Mouse (Mus musculus) forebrain, embryonic 13.5 days (tissue): Measurements from ENCODE around the gene Soat2. TPM values are rescaled to one million over a fixed set of nuclear protein-coding genes. Genes with fewer than 3 reads are reported as not detected.

Source experiments
- ATAC-seq: fragments of 200-750 bp; cut with Nextera tagmentation; 2 replicates; pipeline ENCODE4 v1.8.0; 2017
- H3K27ac ChIP-seq: fragments of 300-500 bp; sonication (generic); 2 replicates; pipeline ENCODE4 v1.5.1; 2015; ENCODE audit warnings: inconsistent platforms, mild to moderate bottlenecking, moderate library complexity
- H3K27me3 ChIP-seq: fragments of 300-500 bp; sonication (generic); 2 replicates; pipeline ENCODE4 v1.6.1; 2015; ENCODE audit warnings: mild to moderate bottlenecking, inconsistent platforms
- H3K36me3 ChIP-seq: fragments of 300-500 bp; sonication (generic); 2 replicates; pipeline ENCODE4 v1.6.1; 2015; ENCODE audit warnings: mild to moderate bottlenecking, inconsistent platforms; ENCODE audit not compliant: poor library complexity, severe bottlenecking
- H3K4me1 ChIP-seq: fragments of 300-500 bp; sonication (generic); 2 replicates; pipeline ENCODE4 v1.6.1; 2015; ENCODE audit warnings: inconsistent platforms
- H3K4me2 ChIP-seq: fragments of 300-500 bp; sonication (generic); 2 replicates; pipeline ENCODE4 v1.6.1; 2015; ENCODE audit warnings: inconsistent platforms, mild to moderate bottlenecking, moderate library complexity
- H3K4me3 ChIP-seq: fragments of 300-500 bp; sonication (generic); 2 replicates; pipeline ENCODE4 v1.5.1; 2015; ENCODE audit warnings: mild to moderate bottlenecking, inconsistent platforms
- H3K9ac ChIP-seq: fragments of 300-500 bp; sonication (generic); 2 replicates; pipeline ENCODE4 v1.6.1; 2015; ENCODE audit warnings: mild to moderate bottlenecking, inconsistent platforms
- H3K9me3 ChIP-seq: fragments of 300-500 bp; sonication (generic); replicated peaks from 2 replicates; pipeline ENCODE4 v1.6.1; 2016; ENCODE audit warnings: inconsistent platforms
- WGBS: fragments of 180-500 bp; shearing (Covaris S2); methylation state at CpG from one replicate; pipeline ENCODE4 v1.1.7; 2015; 5-methylcytosine and 5-hydroxymethylcytosine counted together
- polyA plus RNA-seq: library from polyadenylated mRNA; unstranded; fragments of >200 nt; fragmentation: Nextera tagmentation; extraction: Ambion mirVana; gene quantifications from 2 replicates; pipeline ENCODE4 v1.2.1, GENCODE M21; 2015

The Soat2 gene
- polyA plus RNA-seq, 1 experiment from 2014 or later: 0.10 TPM

DNA sequence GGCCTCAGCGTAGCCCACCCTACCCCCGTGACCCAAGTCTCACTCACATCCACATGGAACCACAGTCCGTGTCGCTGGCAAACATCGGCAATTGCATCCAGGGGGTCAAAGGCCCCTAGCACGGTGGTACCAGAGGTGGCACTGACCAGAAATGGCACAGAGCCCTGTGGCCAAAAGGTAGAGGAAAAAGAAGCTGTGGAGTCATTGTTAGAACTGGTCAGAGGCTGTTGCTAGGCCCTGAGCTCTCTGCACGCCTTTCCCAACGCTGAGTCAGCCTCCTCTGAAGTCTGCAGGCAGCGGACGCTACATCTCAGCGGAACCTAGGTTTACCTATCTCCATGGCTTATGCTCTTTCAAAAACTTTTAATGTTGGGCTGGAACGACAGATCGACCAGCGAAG, 29.6 kb downstream of the Soat2 start:
- H3K36me3 ChIP-seq: peaks cover 33% of the 10 kb centered on the region; the same call in 1 of the 2 replicates
- no peak overlapping the region for H3K9ac ChIP-seq
- no peaks in the 10 kb centered on the region for H3K9me3 ChIP-seq
- no peak for ATAC-seq
- no peak overlapping the region for H3K27ac ChIP-seq
- no peaks in the 10 kb centered on the region for H3K27me3 ChIP-seq
- no peak overlapping the region for H3K4me2 ChIP-seq
- H3K4me1 ChIP-seq: no peaks in the 10 kb centered on the region
- 92% methylated on average over 14 of the region's 14 CpGs for WGBS
- no peak overlapping the region for H3K4me3 ChIP-seq

GRCm38 (mm10) chr15:102183076-102183475, 32.8 kb downstream of the Soat2 start:
- no peak overlapping the region for H3K27ac ChIP-seq
- no peak overlapping the region for H3K4me3 ChIP-seq
- H3K4me1 ChIP-seq: no peaks in the 10 kb centered on the region
- no peaks in the 10 kb centered on the region for H3K9me3 ChIP-seq
- H3K9ac ChIP-seq: no peak overlapping the region
- H3K4me2 ChIP-seq: no peak overlapping the region
- WGBS: 89% methylated on average over 3 of the region's 3 CpGs
- H3K27me3 ChIP-seq: no peaks in the 10 kb centered on the region
- no peak for ATAC-seq
- H3K36me3 ChIP-seq: peaks cover 42% of the 10 kb centered on the region; the same call in 1 of the 2 replicates

- H3K4me1 ChIP-seq: no peaks in the 10 kb centered on the region
- H3K27me3 ChIP-seq: no peaks in the 10 kb centered on the region
- 82% methylated on average over 11 of the region's 11 CpGs for WGBS
- no peak overlapping the region for H3K4me2 ChIP-seq
- no peaks in the 10 kb centered on the region for H3K9me3 ChIP-seq
- peaks cover 25% of the 10 kb centered on the region; the same call in 1 of the 2 replicates for H3K36me3 ChIP-seq
- no peak overlapping the region for H3K27ac ChIP-seq
- H3K4me3 ChIP-seq: no peak overlapping the region
- no peak for ATAC-seq
- no peak overlapping the region for H3K9ac ChIP-seq
Measured at GRCm38 (mm10) chr15:102186239-102186638, 35.9 kb downstream of the Soat2 start.

DNA sequence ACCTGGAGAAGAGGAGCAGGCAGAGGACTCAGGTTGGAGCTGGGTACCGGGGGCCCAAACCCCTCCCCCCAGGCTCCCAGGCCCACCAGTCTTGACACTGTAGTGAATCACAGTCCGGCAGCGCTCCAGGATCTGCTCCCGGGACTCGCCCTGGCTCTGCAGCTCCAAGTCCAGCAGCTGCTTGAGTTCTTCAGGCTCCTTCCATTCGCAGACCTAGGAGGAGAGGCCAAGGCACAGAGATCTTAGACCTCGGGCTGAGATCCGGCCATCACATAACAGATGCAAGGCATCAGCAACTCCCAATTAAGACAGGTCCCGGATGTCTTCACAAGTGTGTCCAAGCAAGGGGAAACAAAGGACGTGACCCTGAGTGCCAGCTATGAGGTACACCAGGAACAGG, 37.8 kb downstream of the Soat2 start:
- H3K27me3 ChIP-seq: no peaks in the 10 kb centered on the region
- H3K4me3 ChIP-seq: no peak overlapping the region
- H3K4me2 ChIP-seq: no peak overlapping the region
- no peak overlapping the region for H3K27ac ChIP-seq
- peaks cover 24% of the 10 kb centered on the region; the same call in 1 of the 2 replicates for H3K36me3 ChIP-seq
- ATAC-seq: no peak
- 92% methylated on average over 10 of the region's 10 CpGs for WGBS
- H3K9ac ChIP-seq: no peak overlapping the region
- H3K9me3 ChIP-seq: no peaks in the 10 kb centered on the region
- H3K4me1 ChIP-seq: no peaks in the 10 kb centered on the region

- ATAC-seq: no peak
- Histone ChIP-seq H3K36me3 (peaks cover 17% of the 10 kb centered on the region; the same call in 1 of the 2 replicates), H3K9me3 (no peaks in the 10 kb centered on the region), H3K4me3 (no peak overlapping the region), H3K27me3 (no peaks in the 10 kb centered on the region), H3K9ac (no peak overlapping the region), H3K27ac (no peak overlapping the region), H3K4me1 (no peaks in the 10 kb centered on the region), H3K4me2 (no peak overlapping the region)
- WGBS: 60% methylated on average over 6 of the region's 6 CpGs
Measured at GRCm38 (mm10) chr15:102188883-102189282, 38.6 kb downstream of the Soat2 start.

GRCm38 (mm10) chr15:102191699-102192098, 41.4 kb downstream of the Soat2 start:
- Histone ChIP-seq H3K4me1 (no peaks in the 10 kb centered on the region), H3K27ac (no peak overlapping the region), H3K36me3 (peaks cover 4% of the 10 kb centered on the region; the same call in 1 of the 2 replicates), H3K27me3 (no peaks in the 10 kb centered on the region), H3K9ac (no peak overlapping the region), H3K4me2 (no peak overlapping the region), H3K9me3 (no peaks in the 10 kb centered on the region), H3K4me3 (no peak overlapping the region)
- 87% methylated on average over 7 of the region's 7 CpGs for WGBS
- ATAC-seq: no peak

GRCm38 (mm10) chr15:102192271-102192812, 42.0 kb downstream of the Soat2 start:
- Histone ChIP-seq H3K27me3 (no peaks in the 10 kb centered on the region), H3K9me3 (no peaks in the 10 kb centered on the region), H3K4me1 (no peaks in the 10 kb centered on the region), H3K27ac (no peak overlapping the region), H3K9ac (no peak overlapping the region), H3K4me2 (no peak overlapping the region), H3K4me3 (no peak overlapping the region), H3K36me3 (no peaks in the 10 kb centered on the region)
- WGBS: 90% methylated on average over 7 of the region's 7 CpGs
- ATAC-seq: no peak

GRCm38 (mm10) chr15:102192820-102193386, 42.6 kb downstream of the Soat2 start:
- Histone ChIP-seq H3K27ac (no peak overlapping the region), H3K4me1 (no peaks in the 10 kb centered on the region), H3K9ac (no peak overlapping the region)

GRCm38 (mm10) chr15:102193652-102194051, 43.3 kb downstream of the Soat2 start:
- Histone ChIP-seq H3K9ac (no peak overlapping the region), H3K4me2 (no peak overlapping the region), H3K27ac (no peak overlapping the region), H3K36me3 (no peaks in the 10 kb centered on the region), H3K9me3 (no peaks in the 10 kb centered on the region), H3K4me3 (no peak overlapping the region), H3K4me1 (no peaks in the 10 kb centered on the region), H3K27me3 (no peaks in the 10 kb centered on the region)
- WGBS: 92% methylated on average over 4 of the region's 4 CpGs
- ATAC-seq: no peak

More at GRCm38 (mm10) chr15:102192820-102193386, 42.6 kb downstream of the Soat2 start:
- Histone ChIP-seq H3K27me3 (no peaks in the 10 kb centered on the region), H3K9me3 (no peaks in the 10 kb centered on the region), H3K4me2 (no peak overlapping the region), H3K36me3 (no peaks in the 10 kb centered on the region), H3K4me3 (no peak overlapping the region)
- ATAC-seq: no peak
- WGBS: 77% methylated on average over 5 of the region's 5 CpGs

DNA sequence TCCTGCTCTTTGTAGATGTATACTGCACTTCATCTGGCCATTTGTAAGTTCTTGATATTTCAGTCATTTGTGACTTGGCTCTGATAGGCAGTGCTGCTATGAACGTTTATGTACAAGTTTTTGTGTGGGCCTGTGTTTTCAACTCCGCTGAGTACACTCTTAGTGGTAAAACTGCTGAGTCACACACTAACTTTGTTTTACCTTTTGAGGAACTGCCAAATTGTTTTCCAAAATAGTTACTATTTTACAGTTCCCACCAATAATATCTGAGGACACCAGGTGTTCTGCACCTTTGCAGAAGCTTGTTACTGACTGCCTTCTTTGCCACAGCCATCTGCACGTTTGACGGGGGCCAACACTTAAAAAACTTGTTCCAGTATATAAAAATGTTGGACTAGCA, 44.1 kb downstream of the Soat2 start:
- H3K4me1 ChIP-seq: no peaks in the 10 kb centered on the region
- no peaks in the 10 kb centered on the region for H3K36me3 ChIP-seq
- H3K9ac ChIP-seq: no peak overlapping the region
- H3K4me2 ChIP-seq: no peak overlapping the region
- H3K27ac ChIP-seq: no peak overlapping the region
- WGBS: 89% methylated on average over 4 of the region's 4 CpGs
- no peaks in the 10 kb centered on the region for H3K9me3 ChIP-seq
- H3K4me3 ChIP-seq: no peak overlapping the region
- no peaks in the 10 kb centered on the region for H3K27me3 ChIP-seq
- ATAC-seq: no peak

GRCm38 (mm10) chr15:102195373-102195772, 45.0 kb downstream of the Soat2 start:
- Histone ChIP-seq H3K9ac (no peak overlapping the region), H3K27me3 (no peaks in the 10 kb centered on the region), H3K4me2 (no peak overlapping the region), H3K4me1 (no peaks in the 10 kb centered on the region), H3K9me3 (no peaks in the 10 kb centered on the region), H3K36me3 (0 out of 2 replicates have a peak, but pooled peaks cover 2% of the 10 kb centered on the region), H3K4me3 (no peak overlapping the region), H3K27ac (no peak overlapping the region)
- 87% methylated on average over 4 of the region's 4 CpGs for WGBS
- ATAC-seq: no peak

- no peak overlapping the region for H3K27ac ChIP-seq
Measured at GRCm38 (mm10) chr15:102198841-102199240, 48.5 kb downstream of the Soat2 start.

More at GRCm38 (mm10) chr15:102198841-102199240, 48.5 kb downstream of the Soat2 start:
- 85% methylated on average over 4 of the region's 4 CpGs for WGBS
- Histone ChIP-seq H3K36me3 (0 out of 2 replicates have a peak, but pooled peaks cover 5% of the 10 kb centered on the region), H3K9me3 (no peaks in the 10 kb centered on the region), H3K4me3 (no peak overlapping the region), H3K9ac (no peak overlapping the region), H3K4me2 (no peak overlapping the region), H3K27me3 (no peaks in the 10 kb centered on the region), H3K4me1 (peaks cover 8% of the 10 kb centered on the region)
- ATAC-seq: no peak
